Mouse (Mus musculus) liver, adult 2 months (tissue): ENCODE measurements around the gene Cenpp. TPM values are rescaled to one million over a fixed set of nuclear protein-coding genes. Genes with fewer than 3 reads are reported as not detected.

Source experiments
- DNase-seq: peaks from one replicate; pipeline ENCODE4 v3.0.0-alpha.2; 2011; ENCODE audit warnings: low read depth, low spot score; ENCODE audit errors: extremely low read depth
- H3K27ac ChIP-seq: fragments of 200-500 bp; replicated peaks from 2 replicates; pipeline ENCODE4 v1.5.1; 2012; ENCODE audit warnings: low read depth, mild to moderate bottlenecking, control low read depth, inconsistent platforms, low read length; ENCODE audit not compliant: insufficient read depth
- H3K27me3 ChIP-seq: fragments of 200-500 bp; 2 replicates; pipeline ENCODE4 v1.6.1; 2012; ENCODE audit warnings: mild to moderate bottlenecking, moderate library complexity, low read length, inconsistent platforms; ENCODE audit not compliant: control insufficient read depth, insufficient read depth
- H3K36me3 ChIP-seq: fragments of 200-500 bp; 2 replicates; pipeline ENCODE4 v1.6.1; 2012; ENCODE audit warnings: low read length, inconsistent platforms; ENCODE audit not compliant: control insufficient read depth, insufficient read depth
- H3K4me1 ChIP-seq: fragments of 200-500 bp; 2 replicates; pipeline ENCODE4 v1.6.1; 2011; ENCODE audit warnings: low read length; ENCODE audit not compliant: control insufficient read depth, insufficient read depth
- H3K4me3 ChIP-seq: fragments of 200-500 bp; 2 replicates; pipeline ENCODE4 v1.5.1; 2011; ENCODE audit warnings: low read depth, mild to moderate bottlenecking, control low read depth, low read length, moderate library complexity; ENCODE audit not compliant: insufficient read depth
- H3K79me2 ChIP-seq: fragments of 200-500 bp; 2 replicates; pipeline ENCODE4 v1.6.1; 2012; ENCODE audit warnings: inconsistent platforms, mild to moderate bottlenecking, low read length, moderate library complexity; ENCODE audit not compliant: control insufficient read depth, insufficient read depth
- H3K9ac ChIP-seq: fragments of 200-500 bp; 2 replicates; pipeline ENCODE4 v1.6.1; 2012; ENCODE audit warnings: low read depth, mild to moderate bottlenecking, control low read depth, inconsistent platforms, low read length
- CTCF ChIP-seq: fragments of 200-500 bp; IDR thresholded peaks from 2 replicates; pipeline ENCODE4 v1.5.1; 2011; ENCODE audit warnings: low read depth, low read length, control low read depth
- POLR2A ChIP-seq: fragments of 200-500 bp; IDR thresholded peaks from 2 replicates; pipeline ENCODE4 v1.6.1; 2011; ENCODE audit warnings: low read length, control low read depth; ENCODE audit not compliant: insufficient read depth; ENCODE audit errors: extremely low read depth
- WGBS: fragments of 180-500 bp; shearing (Covaris S2); methylation state at CpG from one replicate; pipeline ENCODE4 v1.1.7; 2018; 5-methylcytosine and 5-hydroxymethylcytosine counted together
- polyA plus RNA-seq: library from polyadenylated mRNA; depleted of rRNA; stranded (reverse); fragments of >200 nt; gene quantifications from 2 replicates; pipeline ENCODE4 v1.2.3, GENCODE M21; 2012
- total RNA-seq: library from RNA; depleted of rRNA; stranded (reverse); fragments of >200 nt; gene quantifications from 2 replicates; pipeline ENCODE4 v1.2.3, GENCODE M21; 2014

The Cenpp gene
- total and polyA plus RNA-seq, 2 experiments = 0.12 to 0.55 TPM

DNA sequence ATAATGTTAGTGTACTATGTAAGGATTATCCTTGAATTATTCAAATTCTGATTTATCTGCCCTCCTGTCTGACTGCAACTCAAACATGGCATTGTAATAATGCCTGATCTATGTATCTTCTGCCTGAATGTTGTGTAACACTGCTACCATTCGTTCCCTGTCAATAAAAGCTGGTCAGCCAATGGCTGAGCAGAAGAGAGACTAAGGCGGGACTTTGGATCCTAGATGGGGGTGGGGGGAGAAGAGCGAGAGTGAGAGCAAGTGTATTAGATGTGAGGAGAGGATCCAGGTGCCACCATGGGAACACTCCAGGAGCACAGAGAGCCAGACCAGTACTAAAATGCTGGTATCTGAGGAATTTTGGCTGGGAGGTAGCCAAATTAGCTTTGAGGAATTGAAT is 82.2 kb downstream of the Cenpp start:
- 62% methylated on average over 3 of the region's 3 CpGs for WGBS
- no peaks in the 10 kb centered on the region for H3K27me3 ChIP-seq
- no peaks in the 10 kb centered on the region for H3K36me3 ChIP-seq
- H3K27ac ChIP-seq = no peak overlapping the region
- no peak overlapping the region for H3K4me3 ChIP-seq
- DNase-seq = peak; percentile 37
- TF ChIP-seq CTCF = no peak
- TF ChIP-seq POLR2A = no peak
- H3K79me2 ChIP-seq = no peaks in the 10 kb centered on the region
- no peak overlapping the region for H3K9ac ChIP-seq
- H3K4me1 ChIP-seq = no peaks in the 10 kb centered on the region

GRCm38 (mm10) chr13:49564347-49564746 is 88.2 kb downstream of the Cenpp start:
- no peak for DNase-seq
- Histone ChIP-seq H3K4me3 (no peak overlapping the region), H3K36me3 (no peaks in the 10 kb centered on the region), H3K79me2 (no peaks in the 10 kb centered on the region), H3K9ac (no peak overlapping the region), H3K4me1 (no peaks in the 10 kb centered on the region), H3K27ac (no peak overlapping the region), H3K27me3 (no peaks in the 10 kb centered on the region)
- 92% methylated on average over 1 of the region's 1 CpGs for WGBS
- TF ChIP-seq POLR2A = no peak
- TF ChIP-seq CTCF = peak; percentile 17; the same call in 1 of the 2 replicates

GRCm38 (mm10) chr13:49560886-49561285 is 91.7 kb downstream of the Cenpp start:
- 68% methylated on average over 2 of the region's 2 CpGs for WGBS
- no peak overlapping the region for H3K27ac ChIP-seq

GRCm38 (mm10) chr13:49559185-49559584 is 93.4 kb downstream of the Cenpp start:
- no peaks in the 10 kb centered on the region for H3K4me1 ChIP-seq
- no peak overlapping the region for H3K9ac ChIP-seq
- no peaks in the 10 kb centered on the region for H3K27me3 ChIP-seq
- no peak overlapping the region for H3K4me3 ChIP-seq
- no peak overlapping the region for H3K27ac ChIP-seq
- H3K36me3 ChIP-seq = no peaks in the 10 kb centered on the region
- peak; percentile 32 for DNase-seq
- H3K79me2 ChIP-seq = no peaks in the 10 kb centered on the region
- WGBS = 54% methylated on average over 2 of the region's 2 CpGs
- TF ChIP-seq POLR2A (no peak), CTCF (peak; percentile 80)

More at GRCm38 (mm10) chr13:49560886-49561285, 91.7 kb downstream of the Cenpp start:
- Histone ChIP-seq H3K4me1 (no peaks in the 10 kb centered on the region), H3K9ac (no peak overlapping the region), H3K4me3 (no peak overlapping the region), H3K79me2 (no peaks in the 10 kb centered on the region), H3K27me3 (no peaks in the 10 kb centered on the region), H3K36me3 (no peaks in the 10 kb centered on the region)
- DNase-seq = no peak
- TF ChIP-seq POLR2A (no peak), CTCF (no peak)

DNA sequence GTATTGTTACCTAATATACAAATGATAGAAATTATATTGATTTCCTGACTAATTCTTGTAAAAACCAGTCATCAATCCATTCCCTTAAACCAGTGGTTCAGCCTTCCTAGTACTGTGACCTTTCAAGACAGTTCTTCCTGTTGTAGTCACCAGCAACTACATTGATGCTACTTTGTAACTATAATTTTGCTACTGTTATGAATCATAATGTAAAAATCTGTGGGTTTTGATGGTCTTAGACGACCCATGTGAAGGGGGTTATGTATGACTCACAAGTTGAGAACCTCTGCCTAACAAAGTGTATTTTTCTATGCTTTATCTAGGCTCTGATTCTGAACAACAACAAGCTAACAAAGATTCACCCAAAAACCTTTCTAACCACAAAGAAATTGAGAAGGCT is 95.7 kb downstream of the Cenpp start:
- Histone ChIP-seq H3K27ac (no peak overlapping the region), H3K4me3 (no peak overlapping the region), H3K4me1 (no peaks in the 10 kb centered on the region), H3K27me3 (no peaks in the 10 kb centered on the region), H3K9ac (no peak overlapping the region), H3K79me2 (no peaks in the 10 kb centered on the region), H3K36me3 (no peaks in the 10 kb centered on the region)
- no peak for DNase-seq
- WGBS = 77% methylated on average over 1 of the region's 1 CpGs
- no peak for TF ChIP-seq POLR2A
- TF ChIP-seq CTCF = no peak

DNA sequence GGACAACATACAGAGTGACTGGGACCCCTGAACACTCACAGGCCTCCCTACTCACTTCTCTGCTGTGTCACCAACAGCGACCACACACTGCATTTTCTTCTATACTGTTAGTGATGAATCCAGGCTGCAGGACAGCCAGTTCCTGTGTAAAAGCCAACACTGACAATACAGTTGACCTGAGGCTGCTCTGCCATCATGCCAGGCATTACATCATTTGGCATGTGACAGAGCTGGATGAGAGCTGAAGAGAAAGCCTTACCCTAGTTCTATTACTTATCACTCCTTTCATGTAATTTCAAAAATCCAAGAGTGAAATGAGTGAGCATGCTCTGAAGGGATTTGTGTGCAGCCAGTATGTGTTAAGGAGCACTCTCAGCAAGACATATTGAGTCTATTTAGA is 96.4 kb downstream of the Cenpp start:
- peak; percentile 17 for DNase-seq
- no peak overlapping the region for H3K27ac ChIP-seq
- H3K9ac ChIP-seq = no peak overlapping the region
- no peak overlapping the region for H3K4me3 ChIP-seq
- WGBS = 78% methylated on average over 1 of the region's 1 CpGs
- no peaks in the 10 kb centered on the region for H3K36me3 ChIP-seq
- H3K4me1 ChIP-seq = no peaks in the 10 kb centered on the region
- no peaks in the 10 kb centered on the region for H3K79me2 ChIP-seq
- H3K27me3 ChIP-seq = no peaks in the 10 kb centered on the region
- no peak for TF ChIP-seq POLR2A
- TF ChIP-seq CTCF = no peak
